Mouse (Mus musculus): ENCODE results near the gene Slc27a5. TPM values are rescaled to one million over a fixed set of nuclear protein-coding genes. Genes with fewer than 3 reads are reported as not detected.

Slc27a5 gene
- under 1 TPM in 1 of 2 experiments, not detected in 1; 0.20 TPM for total RNA-seq (2021)

DNA sequence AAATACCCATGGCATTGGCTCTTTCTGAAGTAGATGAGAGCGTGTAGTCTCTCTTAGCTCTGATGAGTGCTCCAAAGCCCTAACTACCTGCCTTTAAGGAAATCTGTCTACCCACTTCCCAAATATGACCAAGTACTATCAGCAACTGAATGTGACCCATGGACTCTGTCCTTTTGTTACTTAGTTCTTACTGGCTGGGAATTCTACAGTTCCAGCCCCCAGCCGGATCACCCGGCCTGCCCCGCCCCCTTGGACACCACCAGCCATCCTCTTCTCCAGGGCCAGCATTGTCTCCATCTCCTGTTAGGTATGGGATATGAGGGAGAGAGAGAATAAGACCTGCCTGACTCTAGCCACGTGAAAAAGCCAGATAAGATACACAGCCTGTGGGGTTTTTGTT is at the start of gene Slc27a5:
Gene Slc27a5 (minus strand): TSS at position 140 of the 400 bp plus-strand sequence.
- no peak for DNase-seq (ENCODE audit: extremely low spot score in 1 of 2, low spot score in 2 of 2)
- intact Hi-C loops (cut with DNase I) = no loop called here

GRCm38 (mm10) chr7:13046084-13046483 is 48.1 kb upstream of the Slc27a5 start:
- peak; percentile 4 to 57 for DNase-seq (ENCODE audit: extremely low spot score in 1 of 2, low spot score in 2 of 2)
- intact Hi-C loops (cut with DNase I) = no loop called here

DNA sequence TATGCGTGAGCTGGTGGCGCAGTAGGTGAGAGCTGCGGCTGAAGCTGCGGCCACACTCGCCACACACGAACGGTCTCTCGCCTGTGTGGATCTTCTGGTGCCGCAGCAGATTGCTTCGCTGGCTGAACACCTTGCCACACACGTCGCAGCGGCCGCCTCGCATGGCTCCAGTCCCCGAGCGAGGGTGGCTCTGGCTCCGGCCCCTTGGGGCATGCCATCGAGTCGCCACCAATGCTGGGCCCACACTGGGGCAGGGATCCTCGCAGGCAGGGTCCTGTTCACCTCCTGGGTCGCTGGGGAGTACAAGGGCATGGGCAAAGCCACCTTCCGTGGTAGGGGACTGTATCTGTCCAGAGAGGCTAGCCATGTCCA is 46.2 kb upstream of the Slc27a5 start:
- intact Hi-C loops (cut with DNase I) = loop anchor here (5.0 kb wide), 1 partner anchor 37 kb away; no protein-coding TSS in a partner anchor

GRCm38 (mm10) chr7:13043445-13044253 is 45.7 kb upstream of the Slc27a5 start:
- DNase-seq (ENCODE audit: extremely low spot score in 1 of 2, low spot score in 2 of 2) = peak; percentile 15 to 76
- intact Hi-C loops (cut with DNase I) = loop anchor here (5.0 kb wide), 1 partner anchor 36 kb away; no protein-coding TSS in a partner anchor

More for the DNA sequence above, 46.2 kb upstream of the Slc27a5 start:
- peak; percentile 7 to 50 for DNase-seq (ENCODE audit: extremely low spot score in 1 of 2, low spot score in 2 of 2)

DNA sequence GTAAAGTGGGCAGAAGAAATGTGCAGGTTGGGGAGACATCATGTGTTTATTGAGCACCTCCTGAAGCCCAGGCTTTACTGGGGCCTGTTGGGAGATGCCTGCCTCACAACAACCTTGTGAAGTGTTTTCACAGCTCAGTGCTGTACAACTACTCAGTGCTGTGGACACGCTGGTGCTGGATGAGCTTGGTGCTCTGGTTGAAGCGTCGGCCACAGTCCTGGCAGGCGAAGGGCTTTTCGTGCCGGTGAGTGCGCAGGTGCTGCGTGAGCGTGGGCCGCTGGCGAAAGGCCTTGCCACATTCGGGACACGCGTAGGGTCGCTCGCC is 45.1 kb upstream of the Slc27a5 start:
- intact Hi-C loops (cut with DNase I) = loop anchor here (5.0 kb wide), 1 partner anchor 36 kb away; no protein-coding TSS in a partner anchor

GRCm38 (mm10) chr7:13042511-13042910 is 44.5 kb upstream of the Slc27a5 start:
- no peak for DNase-seq (ENCODE audit: extremely low spot score in 1 of 2, low spot score in 2 of 2)
- intact Hi-C loops (cut with DNase I) = loop anchor here (5.0 kb wide), 1 partner anchor 35 kb away; no protein-coding TSS in a partner anchor

More for the DNA sequence above, 45.1 kb upstream of the Slc27a5 start:
- DNase-seq (ENCODE audit: extremely low spot score in 1 of 2, low spot score in 2 of 2) = peak in 1 of 2 experiments; percentile 7

GRCm38 (mm10) chr7:13041256-13041655 is 43.3 kb upstream of the Slc27a5 start:
- intact Hi-C loops (cut with DNase I) = loop anchor here (5.0 kb wide), 1 partner anchor 34 kb away; no protein-coding TSS in a partner anchor
- no peak for DNase-seq (ENCODE audit: extremely low spot score in 1 of 2, low spot score in 2 of 2)

DNA sequence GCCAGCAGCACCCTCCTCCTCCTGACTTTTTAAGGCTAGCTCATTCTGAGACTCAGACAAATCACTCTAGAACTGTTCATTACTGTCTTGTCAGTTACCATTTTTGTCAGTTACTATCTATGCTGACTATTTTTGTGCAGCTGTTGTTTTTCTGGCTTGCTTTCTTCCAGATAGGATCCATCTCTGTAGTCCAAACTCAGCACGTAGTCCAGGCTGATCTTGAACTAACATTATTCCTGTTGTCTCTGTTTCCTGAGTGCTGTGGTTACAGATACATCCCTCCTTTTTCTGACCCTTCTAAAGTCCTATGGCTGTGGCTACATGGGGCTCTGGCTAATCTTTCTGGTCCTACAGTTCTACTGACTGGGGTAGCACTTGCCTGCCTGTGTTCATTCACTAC is 41.2 kb upstream of the Slc27a5 start:
- peak in 1 of 2 experiments; percentile 5 for DNase-seq (ENCODE audit: extremely low spot score in 1 of 2, low spot score in 2 of 2)
- intact Hi-C loops (cut with DNase I) = no loop called here

DNA sequence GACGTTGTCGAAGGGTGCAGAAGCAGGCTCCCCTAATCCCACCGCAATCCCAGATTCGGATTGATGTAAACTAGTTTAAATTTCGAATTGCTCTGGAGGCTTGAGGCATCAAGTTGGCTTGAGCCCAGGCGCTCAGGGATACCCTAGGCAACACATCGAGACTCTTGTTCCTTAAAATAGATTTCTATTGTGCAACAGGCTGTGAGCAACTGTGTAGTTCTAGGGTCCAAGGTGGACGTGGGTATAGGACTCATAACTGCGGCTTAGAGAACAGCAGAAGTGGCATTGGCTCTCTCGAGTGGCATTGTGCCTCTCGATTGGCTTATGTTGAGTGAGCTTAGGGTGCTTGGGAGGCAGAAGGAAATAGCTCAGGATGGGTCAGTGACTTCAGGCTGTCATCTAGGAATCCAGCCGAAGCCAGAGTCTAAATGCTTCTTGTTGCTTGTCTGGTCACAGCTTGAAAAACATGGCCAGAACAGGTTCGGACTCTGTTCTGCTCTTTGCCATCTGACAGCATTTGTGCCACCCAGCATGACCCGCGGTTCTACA is 40.7 kb upstream of the Slc27a5 start:
- DNase-seq (ENCODE audit: extremely low spot score in 1 of 2, low spot score in 2 of 2) = peak in 1 of 2 experiments; percentile 68
- intact Hi-C loops (cut with DNase I) = no loop called here

GRCm38 (mm10) chr7:13037901-13038555 is 40.0 kb upstream of the Slc27a5 start, which contains the start of gene Ube2m:
Ube2m (minus strand) TSS chr7:13038275.
- intact Hi-C loops (cut with DNase I) = no loop called here

GRCm38 (mm10) chr7:13037366-13037765 is 39.4 kb upstream of the Slc27a5 start:
- intact Hi-C loops (cut with DNase I) = no loop called here
- no peak for DNase-seq (ENCODE audit: extremely low spot score in 1 of 2, low spot score in 2 of 2)

More at GRCm38 (mm10) chr7:13037901-13038555, 40.0 kb upstream of the Slc27a5 start, which contains the start of gene Ube2m:
- DNase-seq (ENCODE audit: extremely low spot score in 1 of 2, low spot score in 2 of 2) = peak; percentile 99 to 100

- DNase-seq (ENCODE audit: extremely low spot score in 1 of 2, low spot score in 2 of 2) = no peak
- intact Hi-C loops (cut with DNase I) = no loop called here
Observed at GRCm38 (mm10) chr7:13036806-13037205, 38.8 kb upstream of the Slc27a5 start.

DNA sequence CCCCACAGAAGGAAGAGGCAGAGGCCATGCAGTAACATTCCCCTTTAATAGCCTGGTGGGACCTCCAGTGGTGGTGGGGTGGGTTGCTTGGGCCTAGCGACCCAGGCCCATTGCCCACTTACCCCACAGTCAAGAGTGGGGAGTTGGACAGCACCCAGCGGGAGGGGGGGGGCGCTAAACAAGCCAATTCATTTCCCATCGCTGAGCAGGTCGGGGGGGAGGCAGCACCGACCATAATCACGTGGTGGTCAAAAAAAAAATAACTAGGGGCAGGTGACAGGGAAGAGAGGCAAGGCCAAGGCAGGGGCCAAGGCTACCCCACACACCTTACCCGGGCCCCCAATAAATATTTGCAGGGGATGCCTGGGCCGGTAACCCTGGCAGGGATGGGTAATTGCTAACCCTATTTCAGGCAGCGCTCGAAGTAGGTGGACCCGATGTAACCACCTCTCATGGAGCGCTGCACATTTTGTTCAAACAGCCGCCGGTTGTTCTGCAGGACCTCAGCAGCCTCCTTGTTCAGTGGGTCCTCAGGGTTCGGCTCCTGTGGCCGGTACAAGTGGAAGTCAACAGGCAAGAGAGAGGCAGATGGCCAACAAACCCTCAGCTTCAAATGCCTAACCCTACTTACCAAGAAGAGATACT is 37.3 kb upstream of the Slc27a5 start:
- peak in 1 of 2 experiments; percentile 60 for DNase-seq (ENCODE audit: extremely low spot score in 1 of 2, low spot score in 2 of 2)
- intact Hi-C loops (cut with DNase I) = no loop called here

DNA sequence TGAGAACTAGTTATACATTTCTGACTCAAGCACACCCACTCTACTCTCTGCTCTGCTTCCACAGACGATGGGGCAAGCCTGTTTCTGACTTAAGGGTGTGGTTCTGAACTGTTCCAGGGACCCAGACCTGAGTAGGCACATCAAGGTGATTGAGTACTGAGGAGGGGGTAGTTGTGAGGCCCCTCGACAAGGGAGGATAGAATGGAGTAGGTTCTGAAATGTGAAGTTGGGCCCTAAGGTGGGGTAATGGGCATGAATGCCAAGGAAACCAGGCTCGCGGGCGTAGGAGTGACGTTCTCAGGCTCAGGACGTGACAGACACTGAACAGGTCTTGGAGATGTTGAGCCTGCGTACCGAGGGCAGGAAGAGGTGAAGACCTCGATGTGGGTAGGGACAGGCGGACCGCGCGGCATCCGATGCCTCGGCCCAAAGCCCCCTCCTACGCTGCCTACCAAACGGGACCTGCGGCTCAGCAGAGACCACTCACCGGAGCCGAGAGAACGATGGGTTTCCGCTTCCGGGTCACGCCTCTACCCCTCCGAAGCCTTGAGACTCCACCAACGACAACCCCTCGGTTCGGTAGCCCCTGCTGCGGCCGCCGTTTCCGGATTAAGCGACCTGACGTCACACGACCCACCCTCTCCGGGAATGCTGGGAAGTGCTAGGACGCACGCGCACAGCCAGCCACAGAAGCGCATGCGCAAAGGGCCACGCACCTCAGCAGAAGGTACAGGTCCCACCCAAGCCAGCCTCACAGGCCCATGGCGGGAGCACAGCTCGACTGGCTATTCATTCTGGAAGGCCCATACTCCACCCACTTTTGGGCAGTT is 36.4 kb upstream of the Slc27a5 start, which contains the start of gene Chmp2a:
Gene Chmp2a (minus strand): TSS at position 660 of the 830 bp plus-strand sequence.
- peak; percentile 97 to 98 for DNase-seq (ENCODE audit: extremely low spot score in 1 of 2, low spot score in 2 of 2)
- intact Hi-C loops (cut with DNase I) = no loop called here

- intact Hi-C loops (cut with DNase I) = no loop called here
- peak in 1 of 2 experiments; percentile 31 for DNase-seq (ENCODE audit: extremely low spot score in 1 of 2, low spot score in 2 of 2)
Observed at GRCm38 (mm10) chr7:13033451-13034147, 35.6 kb upstream of the Slc27a5 start.

- DNase-seq (ENCODE audit: extremely low spot score in 1 of 2, low spot score in 2 of 2) = no peak
- intact Hi-C loops (cut with DNase I) = no loop called here
Observed at GRCm38 (mm10) chr7:13032541-13032940, 34.5 kb upstream of the Slc27a5 start.

DNA sequence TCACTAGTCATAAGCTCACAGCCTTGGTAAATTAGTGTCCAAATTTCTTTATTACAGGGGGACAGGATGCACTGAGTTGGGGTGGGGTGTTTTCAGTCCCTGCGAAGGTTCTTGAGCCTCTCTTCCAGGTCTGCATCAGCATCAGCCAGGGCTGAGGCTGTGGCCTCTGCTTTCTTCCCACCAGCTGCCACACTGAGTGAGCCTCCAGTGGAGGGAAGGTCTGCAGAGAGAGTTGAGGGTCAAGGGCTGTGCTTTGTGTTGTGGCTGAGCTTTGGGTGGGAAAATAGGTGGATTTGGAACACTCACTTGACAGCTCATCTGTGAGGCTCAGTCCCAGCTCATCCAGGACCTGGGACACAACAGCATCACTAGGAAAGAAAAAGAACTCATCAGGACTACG is 34.0 kb upstream of the Slc27a5 start:
- DNase-seq (ENCODE audit: extremely low spot score in 1 of 2, low spot score in 2 of 2) = no peak
- intact Hi-C loops (cut with DNase I) = no loop called here
